Mouse (Mus musculus) forebrain, embryonic 13.5 days (tissue): Measurements from ENCODE around the gene Tex101. TPM values are rescaled to one million over a fixed set of nuclear protein-coding genes. Genes with fewer than 3 reads are reported as not detected.
"Not testable (repeated sequence)": the region's sequence is repeated elsewhere in the genome, so short reads cannot be mapped to it uniquely, and the experiment has no call there.

Experiments used
- ATAC-seq: fragments of 200-750 bp; cut with Nextera tagmentation; 2 replicates; pipeline ENCODE4 v1.8.0; 2017
- H3K27ac ChIP-seq: fragments of 300-500 bp; sonication (generic); 2 replicates; pipeline ENCODE4 v1.5.1; 2015; ENCODE audit warnings: inconsistent platforms, mild to moderate bottlenecking, moderate library complexity
- H3K27me3 ChIP-seq: fragments of 300-500 bp; sonication (generic); 2 replicates; pipeline ENCODE4 v1.6.1; 2015; ENCODE audit warnings: mild to moderate bottlenecking, inconsistent platforms
- H3K36me3 ChIP-seq: fragments of 300-500 bp; sonication (generic); 2 replicates; pipeline ENCODE4 v1.6.1; 2015; ENCODE audit warnings: mild to moderate bottlenecking, inconsistent platforms; ENCODE audit not compliant: poor library complexity, severe bottlenecking
- H3K4me1 ChIP-seq: fragments of 300-500 bp; sonication (generic); 2 replicates; pipeline ENCODE4 v1.6.1; 2015; ENCODE audit warnings: inconsistent platforms
- H3K4me2 ChIP-seq: fragments of 300-500 bp; sonication (generic); 2 replicates; pipeline ENCODE4 v1.6.1; 2015; ENCODE audit warnings: inconsistent platforms, mild to moderate bottlenecking, moderate library complexity
- H3K4me3 ChIP-seq: fragments of 300-500 bp; sonication (generic); 2 replicates; pipeline ENCODE4 v1.5.1; 2015; ENCODE audit warnings: mild to moderate bottlenecking, inconsistent platforms
- H3K9ac ChIP-seq: fragments of 300-500 bp; sonication (generic); 2 replicates; pipeline ENCODE4 v1.6.1; 2015; ENCODE audit warnings: mild to moderate bottlenecking, inconsistent platforms
- H3K9me3 ChIP-seq: fragments of 300-500 bp; sonication (generic); replicated peaks from 2 replicates; pipeline ENCODE4 v1.6.1; 2016; ENCODE audit warnings: inconsistent platforms
- WGBS: fragments of 180-500 bp; shearing (Covaris S2); methylation state at CpG from one replicate; pipeline ENCODE4 v1.1.7; 2015; 5-methylcytosine and 5-hydroxymethylcytosine counted together
- polyA plus RNA-seq: library from polyadenylated mRNA; unstranded; fragments of >200 nt; fragmentation: Nextera tagmentation; extraction: Ambion mirVana; gene quantifications from 2 replicates; pipeline ENCODE4 v1.2.1, GENCODE M21; 2015

The Tex101 gene
- not detected in 2 replicates for polyA plus RNA-seq

GRCm38 (mm10) chr7:24676575-24676974 is at the start of gene Tex101:
Tex101 (minus strand) TSS chr7:24676675.
- no peak within 1 kb of the TSS for H3K27ac ChIP-seq
- H3K36me3 ChIP-seq = no peaks in the 10 kb centered on the region
- no peak within 1 kb of the TSS for H3K4me2 ChIP-seq
- H3K4me1 ChIP-seq = no peaks in the 10 kb centered on the region
- H3K27me3 ChIP-seq = no peaks in the 10 kb centered on the region
- H3K4me3 ChIP-seq = no peak within 1 kb of the TSS
- no peak within 1 kb of the TSS for H3K9ac ChIP-seq
- H3K9me3 ChIP-seq = no peaks in the 10 kb centered on the region
- ATAC-seq = no peak
- 89% methylated on average over 9 of the region's 9 CpGs for WGBS

GRCm38 (mm10) chr7:24715039-24715438 is 38.6 kb upstream of the Tex101 start:
- no peak overlapping the region for H3K27ac ChIP-seq
- H3K36me3 ChIP-seq = no peaks in the 10 kb centered on the region
- H3K4me3 ChIP-seq = no peak overlapping the region
- H3K4me1 ChIP-seq = no peaks in the 10 kb centered on the region
- H3K27me3 ChIP-seq = no peaks in the 10 kb centered on the region
- ATAC-seq = no peak
- no peaks in the 10 kb centered on the region for H3K9me3 ChIP-seq
- no peak overlapping the region for H3K4me2 ChIP-seq
- H3K9ac ChIP-seq = no peak overlapping the region
- WGBS = 85% methylated on average over 6 of the region's 6 CpGs

DNA sequence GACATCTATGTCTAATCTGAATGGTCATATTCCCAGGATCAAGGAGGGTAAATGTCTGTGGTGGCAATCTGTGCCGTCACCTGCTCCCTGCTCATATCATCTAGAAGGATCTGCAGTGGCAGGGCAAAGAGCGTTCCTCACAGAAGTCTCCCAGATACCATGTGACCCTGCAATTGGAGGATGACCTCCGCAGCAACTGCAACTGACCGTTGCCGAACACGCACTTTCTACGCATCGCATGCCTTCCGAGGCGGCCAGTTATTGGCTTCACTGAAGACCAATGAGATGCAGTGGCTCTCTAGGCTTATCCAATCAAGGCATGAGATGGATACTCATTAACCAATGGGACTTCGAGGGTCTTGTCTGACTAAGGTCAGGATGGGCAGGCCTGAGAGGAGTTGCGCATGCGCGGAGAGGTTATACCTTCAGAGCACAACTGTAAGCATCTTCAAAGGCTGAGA is 32.4 kb upstream of the Tex101 start, which contains the start of gene BC049730:
TSS of gene BC049730 (plus strand) at position 411 of the 461 bp plus-strand sequence.
- 94% methylated on average over 14 of the region's 14 CpGs for WGBS
- Histone ChIP-seq H3K4me1 (no peaks in the 10 kb centered on the region), H3K9ac (no peak within 1 kb of the TSS), H3K36me3 (no peaks in the 10 kb centered on the region), H3K27me3 (no peaks in the 10 kb centered on the region), H3K9me3 (no peaks in the 10 kb centered on the region), H3K27ac (no peak within 1 kb of the TSS), H3K4me3 (no peak within 1 kb of the TSS), H3K4me2 (no peak within 1 kb of the TSS)
- no peak for ATAC-seq

DNA sequence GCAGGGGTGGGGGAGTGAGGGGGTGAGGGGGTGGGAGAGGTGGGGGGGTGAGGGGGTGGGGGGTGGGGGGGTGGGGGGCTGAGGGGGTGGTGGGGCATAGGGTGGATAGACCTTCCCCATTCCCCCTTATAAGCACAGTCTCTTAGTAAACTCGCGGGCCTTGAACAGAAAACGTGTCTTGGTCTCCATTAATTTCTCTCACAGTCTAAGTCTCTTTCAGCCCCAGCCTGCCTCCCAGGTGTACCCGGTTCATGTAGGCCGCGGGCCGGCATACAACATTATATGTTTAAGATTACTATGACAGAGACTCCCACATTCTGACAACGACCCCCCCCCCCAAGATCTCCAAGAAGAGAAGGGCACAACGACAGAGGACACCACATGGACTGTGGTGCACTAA is 26.4 kb upstream of the Tex101 start:
- not testable (repeated sequence) for ATAC-seq, H3K4me2 ChIP-seq, H3K4me3 ChIP-seq, H3K27ac ChIP-seq, H3K27me3 ChIP-seq, H3K36me3 ChIP-seq, H3K4me1 ChIP-seq, H3K9ac ChIP-seq, H3K9me3 ChIP-seq
- WGBS = 84% methylated on average over 9 of the region's 9 CpGs

GRCm38 (mm10) chr7:24697891-24698290 is 21.4 kb upstream of the Tex101 start:
- 95% methylated on average over 4 of the region's 4 CpGs for WGBS
- H3K9me3 ChIP-seq, H3K36me3 ChIP-seq, H3K9ac ChIP-seq, H3K4me3 ChIP-seq, H3K4me1 ChIP-seq, H3K4me2 ChIP-seq, ATAC-seq, H3K27me3 ChIP-seq, H3K27ac ChIP-seq: not testable (repeated sequence)

GRCm38 (mm10) chr7:24692693-24693092 is 16.2 kb upstream of the Tex101 start:
- H3K27ac ChIP-seq, H3K4me1 ChIP-seq, ATAC-seq, H3K4me3 ChIP-seq, H3K36me3 ChIP-seq, H3K9ac ChIP-seq, H3K27me3 ChIP-seq, H3K9me3 ChIP-seq, H3K4me2 ChIP-seq: not testable (repeated sequence)
- WGBS = 98% methylated on average over 3 of the region's 3 CpGs

- WGBS = 92% methylated on average over 10 of the region's 10 CpGs
- not testable (repeated sequence) for H3K4me2 ChIP-seq, H3K4me3 ChIP-seq, H3K9ac ChIP-seq, H3K27ac ChIP-seq, H3K36me3 ChIP-seq, ATAC-seq, H3K9me3 ChIP-seq, H3K4me1 ChIP-seq, H3K27me3 ChIP-seq
These were observed 11.0 kb upstream of the Tex101 start for GRCm38 (mm10) chr7:24687519-24687918.

- WGBS = 82% methylated on average over 7 of the region's 7 CpGs
- not testable (repeated sequence) for H3K4me1 ChIP-seq, ATAC-seq
These were observed 7.6 kb upstream of the Tex101 start for GRCm38 (mm10) chr7:24684121-24684520.

GRCm38 (mm10) chr7:24671944-24672439 is 4.5 kb downstream of the Tex101 start:
- no peak for ATAC-seq
- WGBS = 92% methylated on average over 23 of the region's 23 CpGs
- no peaks in the 10 kb centered on the region for H3K4me1 ChIP-seq
- H3K9ac ChIP-seq = no peak overlapping the region
- H3K27ac ChIP-seq = no peak overlapping the region
- H3K4me3 ChIP-seq = no peak overlapping the region
- no peaks in the 10 kb centered on the region for H3K36me3 ChIP-seq
- H3K27me3 ChIP-seq = no peaks in the 10 kb centered on the region
- H3K4me2 ChIP-seq = no peak overlapping the region
- H3K9me3 ChIP-seq = no peaks in the 10 kb centered on the region

More at GRCm38 (mm10) chr7:24684121-24684520, 7.6 kb upstream of the Tex101 start:
- not testable (repeated sequence) for H3K9me3 ChIP-seq, H3K27ac ChIP-seq, H3K4me3 ChIP-seq, H3K9ac ChIP-seq, H3K36me3 ChIP-seq, H3K27me3 ChIP-seq, H3K4me2 ChIP-seq

- WGBS = 73% methylated on average over 9 of the region's 9 CpGs
- H3K36me3 ChIP-seq = no peaks in the 10 kb centered on the region
- H3K27me3 ChIP-seq = no peaks in the 10 kb centered on the region
- H3K4me2 ChIP-seq = no peak overlapping the region
- no peaks in the 10 kb centered on the region for H3K9me3 ChIP-seq
- no peak overlapping the region for H3K9ac ChIP-seq
- ATAC-seq = no peak
- no peaks in the 10 kb centered on the region for H3K4me1 ChIP-seq
- H3K4me3 ChIP-seq = no peak overlapping the region
- H3K27ac ChIP-seq = no peak overlapping the region
These were observed 11.5 kb downstream of the Tex101 start for GRCm38 (mm10) chr7:24664959-24665358.

DNA sequence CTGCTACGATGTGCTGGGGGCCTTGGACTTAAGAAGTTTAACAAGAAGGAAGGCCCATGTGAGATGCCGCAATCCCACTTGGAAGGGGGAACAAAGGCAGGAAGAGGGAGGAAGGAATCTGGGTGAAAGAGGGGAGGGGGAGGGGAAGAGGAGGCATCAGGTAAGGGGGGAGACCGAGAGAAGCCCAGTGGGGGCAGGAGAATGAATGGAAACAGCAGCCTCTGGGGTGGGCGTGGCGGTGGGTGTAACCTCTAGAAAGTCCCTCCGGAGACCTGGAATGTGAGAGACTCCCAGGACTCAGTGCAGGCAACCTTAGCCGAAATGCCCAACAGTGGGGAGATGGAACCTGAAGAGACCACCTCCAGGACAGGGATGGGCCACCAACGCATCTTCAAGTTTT is 12.2 kb downstream of the Tex101 start:
- no peaks in the 10 kb centered on the region for H3K9me3 ChIP-seq
- no peak for ATAC-seq
- WGBS = 42% methylated on average over 8 of the region's 8 CpGs
- H3K4me3 ChIP-seq = no peak overlapping the region
- no peak overlapping the region for H3K27ac ChIP-seq
- no peaks in the 10 kb centered on the region for H3K27me3 ChIP-seq
- no peak overlapping the region for H3K4me2 ChIP-seq
- H3K4me1 ChIP-seq = no peaks in the 10 kb centered on the region
- H3K36me3 ChIP-seq = no peaks in the 10 kb centered on the region
- H3K9ac ChIP-seq = no peak overlapping the region

DNA sequence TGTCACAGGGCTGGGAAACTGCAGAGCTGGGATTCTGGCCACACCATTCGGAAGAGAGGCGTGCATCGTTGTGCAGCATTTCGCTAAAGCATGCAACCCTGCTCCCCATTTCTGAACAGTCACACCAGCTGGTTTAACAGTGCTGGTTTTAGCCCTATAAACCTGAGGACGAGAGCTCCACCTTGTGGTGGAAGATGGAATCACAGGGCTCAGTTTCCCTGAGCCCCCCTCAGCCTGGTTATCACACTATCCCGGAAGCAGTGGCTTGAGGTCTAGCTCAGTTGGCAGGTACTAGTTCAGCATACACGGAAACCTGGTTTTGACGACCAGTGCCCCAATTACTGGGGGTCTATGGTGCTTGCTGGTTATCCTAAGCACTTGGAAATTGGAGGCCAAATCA is 13.9 kb downstream of the Tex101 start:
- no peak overlapping the region for H3K27ac ChIP-seq
- no peaks in the 10 kb centered on the region for H3K9me3 ChIP-seq
- H3K4me1 ChIP-seq = no peaks in the 10 kb centered on the region
- 13% methylated on average over 8 of the region's 8 CpGs for WGBS
- H3K4me3 ChIP-seq = no peak overlapping the region
- H3K36me3 ChIP-seq = no peaks in the 10 kb centered on the region
- H3K27me3 ChIP-seq = no peaks in the 10 kb centered on the region
- ATAC-seq = peak; percentile 77
- H3K9ac ChIP-seq = no peak overlapping the region
- no peak overlapping the region for H3K4me2 ChIP-seq
